Mouse (Mus musculus): Measurements from ENCODE around the gene Atxn1. TPM values are rescaled to one million over a fixed set of nuclear protein-coding genes. Genes with fewer than 3 reads are reported as not detected.

Gene Atxn1
- polyA plus RNA-seq, 1 experiment from 2014 or later, result 8.5 TPM

DNA sequence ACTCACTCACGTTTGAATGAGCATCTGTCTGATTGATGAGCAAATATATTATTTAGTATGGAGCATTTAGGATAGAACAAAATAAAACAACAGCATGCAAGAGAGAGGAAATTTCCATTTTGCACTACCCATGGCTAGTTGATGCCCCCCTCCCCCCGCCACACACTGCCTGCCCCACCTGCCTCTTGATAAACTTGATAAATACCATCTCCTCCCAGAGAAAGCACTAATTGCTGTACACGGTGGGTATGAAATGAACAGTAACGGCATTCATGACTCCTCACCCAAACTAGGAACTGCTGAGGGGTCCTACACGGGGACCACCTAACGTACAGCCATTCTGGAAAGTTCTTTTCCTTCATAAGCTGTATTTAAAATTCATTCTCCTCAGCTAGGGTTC is 111.1 kb downstream of the Atxn1 start:
- Histone ChIP-seq H3K4me2 (no peak overlapping the region), H3K36me3 (no peaks in the 10 kb centered on the region), H3K4me1 (no peaks in the 10 kb centered on the region), H3K27ac (no peak overlapping the region), H3K4me3 (no peak overlapping the region), H3K27me3 (no peaks in the 10 kb centered on the region), H3K9ac (no peak overlapping the region), H3K9me3 (no peaks in the 10 kb centered on the region)
- no peak for ATAC-seq (ENCODE audit: borderline replicate concordance, extremely low read depth, low FRiP score, low TSS enrichment)
- 79% methylated on average over 6 of the region's 6 CpGs for WGBS

DNA sequence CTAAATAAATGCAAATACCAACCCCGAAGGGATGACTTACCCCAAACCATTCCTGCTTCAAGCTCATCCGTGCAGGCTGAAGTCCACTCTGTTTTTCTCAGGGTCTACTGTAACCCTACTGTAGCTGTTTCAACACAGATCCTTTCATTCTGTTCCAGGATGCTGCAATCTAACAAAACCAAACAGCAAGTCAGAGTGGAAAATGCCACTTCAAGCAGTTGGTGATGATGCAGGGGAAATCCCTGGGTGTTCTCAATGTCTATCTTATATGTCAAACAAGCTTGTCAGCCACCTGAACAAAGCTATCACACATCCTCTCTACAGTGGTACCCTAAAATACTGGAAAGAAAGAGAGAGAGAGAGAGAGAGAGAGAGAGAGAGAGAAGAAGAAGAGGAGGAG is 112.5 kb downstream of the Atxn1 start:
- WGBS, result 60% methylated on average over 2 of the region's 2 CpGs
- no peaks in the 10 kb centered on the region for H3K36me3 ChIP-seq
- no peaks in the 10 kb centered on the region for H3K27me3 ChIP-seq
- H3K9me3 ChIP-seq, result no peaks in the 10 kb centered on the region
- H3K9ac ChIP-seq, result no peak overlapping the region
- no peak overlapping the region for H3K27ac ChIP-seq
- no peak for ATAC-seq (ENCODE audit: borderline replicate concordance, extremely low read depth, low FRiP score, low TSS enrichment)
- H3K4me2 ChIP-seq, result no peak overlapping the region
- no peak overlapping the region for H3K4me3 ChIP-seq
- H3K4me1 ChIP-seq, result no peaks in the 10 kb centered on the region

DNA sequence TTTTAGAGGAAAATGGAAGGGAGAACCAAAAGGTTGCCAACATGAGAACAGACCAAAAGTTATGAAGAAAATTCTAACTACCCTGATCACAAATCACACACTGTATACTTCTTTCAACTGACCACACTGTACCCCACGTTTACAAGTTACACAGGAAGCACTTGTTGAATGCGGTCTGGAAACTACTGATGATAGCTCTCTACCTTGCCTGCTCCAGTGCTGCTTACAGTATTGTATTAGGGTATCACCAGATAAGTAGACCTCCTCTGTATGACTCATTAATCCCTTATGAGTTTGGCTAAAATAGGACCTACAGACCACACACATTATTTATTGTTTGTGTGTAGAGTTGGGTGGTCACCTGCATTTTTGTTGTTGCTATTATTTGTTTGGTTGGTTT is 113.1 kb downstream of the Atxn1 start:
- WGBS, result 72% methylated on average over 2 of the region's 2 CpGs
- Histone ChIP-seq H3K9me3 (no peaks in the 10 kb centered on the region), H3K4me3 (no peak overlapping the region), H3K27me3 (no peaks in the 10 kb centered on the region), H3K4me1 (no peaks in the 10 kb centered on the region), H3K4me2 (no peak overlapping the region), H3K9ac (no peak overlapping the region), H3K36me3 (no peaks in the 10 kb centered on the region), H3K27ac (no peak overlapping the region)
- no peak for ATAC-seq (ENCODE audit: borderline replicate concordance, extremely low read depth, low FRiP score, low TSS enrichment)

DNA sequence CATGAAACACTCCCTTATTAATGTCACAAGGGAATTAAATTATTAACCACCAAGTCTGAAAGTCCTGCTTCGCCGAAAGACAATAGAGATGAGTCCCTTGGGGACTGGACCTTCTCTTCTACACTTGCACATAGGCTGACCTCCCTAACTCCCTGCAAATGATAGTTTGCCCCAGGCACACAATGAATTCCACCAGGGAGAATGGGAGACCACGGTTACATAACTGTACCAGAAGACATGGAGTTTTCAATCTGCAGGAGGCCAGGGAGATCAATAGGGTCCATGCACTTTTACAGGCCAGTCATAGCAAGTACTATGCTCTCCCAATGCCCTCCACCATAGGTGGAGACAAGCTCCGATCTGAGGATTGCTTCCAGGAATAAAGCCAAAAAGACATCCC is 113.7 kb downstream of the Atxn1 start:
- ATAC-seq (ENCODE audit: borderline replicate concordance, extremely low read depth, low FRiP score, low TSS enrichment), result no peak
- Histone ChIP-seq H3K4me2 (no peak overlapping the region), H3K27me3 (no peaks in the 10 kb centered on the region), H3K36me3 (no peaks in the 10 kb centered on the region), H3K4me3 (no peak overlapping the region), H3K9ac (no peak overlapping the region), H3K4me1 (no peaks in the 10 kb centered on the region), H3K9me3 (no peaks in the 10 kb centered on the region), H3K27ac (no peak overlapping the region)
- 87% methylated on average over 4 of the region's 4 CpGs for WGBS

DNA sequence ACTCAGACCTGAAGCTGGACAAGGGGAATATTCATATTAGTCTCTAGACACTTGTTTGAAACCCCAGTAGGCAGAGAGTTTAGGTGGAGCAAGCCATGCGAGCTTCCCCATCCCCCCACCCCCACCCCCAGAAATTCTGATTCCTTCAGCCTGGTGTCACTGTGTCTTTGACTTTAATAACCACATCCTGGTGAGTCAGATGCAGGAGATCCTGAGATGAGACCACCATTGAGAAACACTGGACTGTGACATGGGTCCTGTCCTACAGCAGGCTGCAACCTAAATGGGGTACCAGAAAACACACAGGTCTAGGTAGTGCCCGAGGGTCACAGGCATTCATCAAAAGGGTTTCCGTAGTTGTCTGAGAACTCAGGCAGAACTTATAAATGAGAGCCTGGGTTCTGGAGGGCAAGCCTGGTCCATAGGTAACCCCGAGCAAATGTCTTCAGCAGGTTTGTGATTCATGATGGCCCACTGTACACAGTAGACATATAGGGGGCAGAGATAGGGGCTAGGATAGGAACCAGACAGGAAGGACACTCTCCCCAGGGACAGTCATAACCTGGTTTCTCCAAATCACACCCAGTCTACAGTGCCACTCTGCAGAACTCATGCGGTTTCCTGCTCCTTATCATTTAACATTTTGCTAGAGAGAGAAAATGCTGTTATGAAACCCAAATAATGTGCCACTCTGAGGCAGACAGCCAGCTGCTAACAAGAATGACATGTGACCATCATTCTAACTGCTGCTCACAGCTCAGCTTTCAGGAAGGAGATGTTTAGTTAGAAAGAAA is 114.4 kb downstream of the Atxn1 start:
- no peak for ATAC-seq (ENCODE audit: borderline replicate concordance, extremely low read depth, low FRiP score, low TSS enrichment)
- no peaks in the 10 kb centered on the region for H3K4me1 ChIP-seq
- H3K27me3 ChIP-seq, result no peaks in the 10 kb centered on the region
- WGBS, result 82% methylated on average over 5 of the region's 5 CpGs
- H3K4me3 ChIP-seq, result no peak overlapping the region
- H3K9ac ChIP-seq, result no peak overlapping the region
- no peak overlapping the region for H3K27ac ChIP-seq
- no peak overlapping the region for H3K4me2 ChIP-seq
- H3K36me3 ChIP-seq, result no peaks in the 10 kb centered on the region
- H3K9me3 ChIP-seq, result no peaks in the 10 kb centered on the region

DNA sequence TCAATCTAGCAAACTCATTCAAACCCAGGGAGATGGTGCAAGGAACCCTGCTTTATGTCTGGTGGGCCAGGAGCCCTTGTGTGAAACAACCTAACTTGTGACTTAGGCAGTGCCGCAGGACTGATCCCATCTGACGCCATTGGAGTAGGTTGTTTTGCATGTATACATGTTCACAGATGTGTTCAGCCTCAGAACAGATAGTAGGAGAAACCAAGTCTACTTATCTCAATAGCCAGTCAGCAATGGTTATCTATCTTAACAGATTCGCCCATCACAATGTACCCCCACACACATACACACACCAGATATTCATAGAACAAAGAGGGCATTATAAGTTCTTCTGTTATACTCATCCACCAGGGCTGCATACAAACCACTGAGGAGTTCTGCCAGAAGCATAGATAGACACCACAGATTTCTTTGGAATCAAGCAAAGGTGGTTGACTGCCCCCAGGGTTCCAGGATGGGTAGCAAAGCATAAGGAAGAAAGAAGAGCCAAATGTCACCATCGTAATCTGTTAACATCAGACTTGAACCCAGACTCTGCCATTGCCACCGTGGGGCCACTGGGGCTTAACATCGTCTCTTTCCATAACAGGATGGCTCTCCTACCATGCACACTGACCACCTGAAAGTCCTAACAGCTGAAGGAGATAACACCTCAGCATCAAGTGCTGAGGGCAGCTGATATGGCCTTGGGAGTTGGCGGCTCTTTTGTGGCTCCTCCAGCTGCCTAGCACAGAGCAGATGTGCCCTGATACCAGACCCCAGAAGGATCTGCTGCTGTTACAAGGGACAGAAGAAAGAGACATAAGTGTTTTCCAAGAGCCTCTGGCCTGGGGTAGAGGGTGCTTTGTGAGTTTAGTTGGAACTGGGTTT is 115.4 kb downstream of the Atxn1 start:
- Histone ChIP-seq H3K27me3 (no peaks in the 10 kb centered on the region), H3K4me3 (no peak overlapping the region), H3K9ac (no peak overlapping the region), H3K4me1 (no peaks in the 10 kb centered on the region), H3K27ac (no peak overlapping the region), H3K36me3 (no peaks in the 10 kb centered on the region), H3K4me2 (no peak overlapping the region), H3K9me3 (no peaks in the 10 kb centered on the region)
- WGBS, result 87% methylated on average over 7 of the region's 7 CpGs
- ATAC-seq (ENCODE audit: borderline replicate concordance, extremely low read depth, low FRiP score, low TSS enrichment), result no peak

DNA sequence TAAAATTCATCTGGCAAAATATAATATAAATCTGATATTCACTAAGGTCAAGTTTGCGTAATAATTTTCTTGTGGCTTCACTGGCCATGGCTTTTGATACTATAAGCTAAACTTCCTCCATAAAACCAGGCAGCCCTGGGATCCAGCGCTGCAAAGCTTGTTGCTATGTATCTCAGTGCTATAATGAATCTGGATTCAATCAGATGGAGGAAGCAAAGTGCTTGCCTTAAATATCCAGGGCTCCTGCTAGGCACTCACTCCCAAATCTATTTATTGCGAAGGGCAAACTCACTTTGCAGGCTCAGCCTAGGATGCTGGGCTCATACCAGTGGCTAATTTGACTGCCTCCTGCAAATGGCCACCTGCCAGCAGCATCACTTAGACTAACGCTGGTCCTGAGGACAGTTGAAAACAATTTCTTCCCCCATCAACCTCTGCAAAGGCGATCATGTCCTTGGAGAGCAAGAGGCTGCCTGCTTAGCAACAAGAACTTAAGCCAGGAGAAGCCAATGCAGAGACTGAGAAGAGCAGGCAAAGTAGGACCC is 122.2 kb downstream of the Atxn1 start:
- 80% methylated on average over 5 of the region's 5 CpGs for WGBS
- no peak for ATAC-seq (ENCODE audit: borderline replicate concordance, extremely low read depth, low FRiP score, low TSS enrichment)
- H3K9me3 ChIP-seq, result no peaks in the 10 kb centered on the region
- no peaks in the 10 kb centered on the region for H3K27me3 ChIP-seq
- H3K36me3 ChIP-seq, result no peaks in the 10 kb centered on the region; the same call in 1 of the 2 replicates
- no peak overlapping the region for H3K9ac ChIP-seq
- H3K4me3 ChIP-seq, result no peak overlapping the region
- H3K27ac ChIP-seq, result no peak overlapping the region
- no peak overlapping the region for H3K4me2 ChIP-seq
- H3K4me1 ChIP-seq, result no peaks in the 10 kb centered on the region

DNA sequence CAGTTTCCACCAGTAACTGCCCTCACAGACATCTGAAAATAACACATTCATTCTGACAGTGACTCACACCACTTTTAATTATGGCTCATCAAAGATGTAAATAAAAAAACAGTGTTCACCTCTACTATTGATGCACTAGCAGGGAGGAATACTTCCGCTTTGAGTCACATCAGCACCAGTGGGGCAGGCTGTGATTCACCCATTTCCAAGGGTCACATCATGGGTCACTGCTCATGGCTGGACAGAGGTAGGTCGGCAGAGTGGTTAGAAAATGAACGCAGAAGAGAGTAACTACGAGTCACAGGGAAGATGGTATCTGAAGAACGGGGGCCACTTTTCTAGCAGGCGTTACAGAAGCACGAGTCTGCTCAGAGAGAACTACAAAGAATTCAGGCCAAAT is 124.9 kb downstream of the Atxn1 start:
- Histone ChIP-seq H3K9me3 (no peaks in the 10 kb centered on the region), H3K27ac (no peak overlapping the region), H3K4me2 (no peak overlapping the region), H3K9ac (no peak overlapping the region), H3K4me3 (no peak overlapping the region), H3K36me3 (no peaks in the 10 kb centered on the region; the same call in 1 of the 2 replicates), H3K27me3 (no peaks in the 10 kb centered on the region), H3K4me1 (no peaks in the 10 kb centered on the region)
- WGBS, result 67% methylated on average over 7 of the region's 7 CpGs
- ATAC-seq (ENCODE audit: borderline replicate concordance, extremely low read depth, low FRiP score, low TSS enrichment), result no peak

DNA sequence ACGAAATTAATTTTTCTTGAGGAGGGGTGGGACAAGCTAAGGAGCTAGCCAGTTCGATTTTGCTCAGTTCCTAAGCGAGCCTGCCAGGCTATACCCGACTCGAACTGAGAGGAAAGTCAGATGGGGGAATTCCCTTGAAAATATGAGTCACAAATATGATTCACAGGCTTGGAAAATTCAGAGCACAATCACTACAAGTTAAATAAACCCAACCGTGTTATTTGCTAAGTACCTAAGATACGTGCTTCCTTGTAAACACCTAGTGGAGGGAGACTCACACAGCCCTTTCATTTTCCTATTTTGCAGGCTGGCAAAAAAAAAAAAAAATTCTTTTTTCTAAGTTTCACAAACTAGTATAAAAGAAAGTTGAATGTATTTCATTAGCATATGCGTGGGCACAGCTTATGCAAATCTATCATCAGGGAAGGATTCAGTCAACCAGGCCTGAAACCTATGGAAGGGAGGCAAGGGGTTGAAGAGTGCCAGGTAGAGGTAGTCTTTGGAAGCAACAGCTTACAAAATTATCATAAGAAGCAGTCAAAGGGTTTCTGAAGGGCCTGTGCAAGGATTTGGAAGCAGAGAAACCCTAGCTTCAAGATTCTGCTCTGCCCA is 127.1 kb downstream of the Atxn1 start:
- H3K9ac ChIP-seq, result no peak overlapping the region
- WGBS, result 77% methylated on average over 8 of the region's 8 CpGs
- ATAC-seq (ENCODE audit: borderline replicate concordance, extremely low read depth, low FRiP score, low TSS enrichment), result no peak

DNA sequence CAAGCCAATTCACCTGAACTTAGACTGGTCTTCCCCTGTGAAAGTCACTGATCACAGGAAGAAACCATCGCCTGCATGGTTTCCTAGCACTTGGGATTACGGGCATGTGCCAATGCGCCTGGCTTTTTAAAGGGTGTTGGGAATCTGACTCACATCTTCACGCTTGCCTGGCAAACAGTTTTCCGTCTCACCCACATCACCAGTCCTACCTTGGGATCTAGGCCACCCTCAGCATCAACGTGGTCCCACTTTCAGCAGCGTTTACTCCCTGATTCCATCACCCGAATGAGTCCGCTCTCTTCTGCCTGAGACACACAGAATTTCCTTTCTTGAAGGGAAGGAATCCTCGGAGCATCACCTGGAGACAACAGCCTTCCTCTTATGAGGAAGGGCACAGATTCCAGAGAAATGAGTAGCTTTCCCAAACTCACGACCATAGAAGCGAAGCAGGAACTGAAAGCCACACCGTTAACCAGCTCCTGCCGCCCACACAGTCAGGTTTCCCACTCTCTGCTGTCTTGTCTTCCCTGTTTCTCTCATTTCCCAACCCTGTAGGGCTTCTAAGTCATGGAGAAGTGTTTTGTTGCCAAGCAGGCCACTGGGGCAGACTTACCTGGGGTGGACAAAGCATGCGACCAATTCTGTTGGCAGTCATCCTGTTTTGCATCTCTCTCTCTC is 128.3 kb downstream of the Atxn1 start:
- no peaks in the 10 kb centered on the region for H3K27me3 ChIP-seq
- no peaks in the 10 kb centered on the region for H3K4me1 ChIP-seq
- no peak overlapping the region for H3K4me3 ChIP-seq
- H3K36me3 ChIP-seq, result no peaks in the 10 kb centered on the region; the same call in 1 of the 2 replicates
- no peak for ATAC-seq (ENCODE audit: borderline replicate concordance, extremely low read depth, low FRiP score, low TSS enrichment)
- no peak overlapping the region for H3K4me2 ChIP-seq
- no peak overlapping the region for H3K9ac ChIP-seq
- no peak overlapping the region for H3K27ac ChIP-seq
- WGBS, result 90% methylated on average over 15 of the region's 15 CpGs
- no peaks in the 10 kb centered on the region for H3K9me3 ChIP-seq

More for the DNA sequence above, 127.1 kb downstream of the Atxn1 start:
- Histone ChIP-seq H3K4me1 (no peaks in the 10 kb centered on the region), H3K9me3 (no peaks in the 10 kb centered on the region), H3K27me3 (no peaks in the 10 kb centered on the region), H3K4me2 (no peak overlapping the region), H3K27ac (no peak overlapping the region), H3K36me3 (no peaks in the 10 kb centered on the region; the same call in 1 of the 2 replicates), H3K4me3 (no peak overlapping the region)

DNA sequence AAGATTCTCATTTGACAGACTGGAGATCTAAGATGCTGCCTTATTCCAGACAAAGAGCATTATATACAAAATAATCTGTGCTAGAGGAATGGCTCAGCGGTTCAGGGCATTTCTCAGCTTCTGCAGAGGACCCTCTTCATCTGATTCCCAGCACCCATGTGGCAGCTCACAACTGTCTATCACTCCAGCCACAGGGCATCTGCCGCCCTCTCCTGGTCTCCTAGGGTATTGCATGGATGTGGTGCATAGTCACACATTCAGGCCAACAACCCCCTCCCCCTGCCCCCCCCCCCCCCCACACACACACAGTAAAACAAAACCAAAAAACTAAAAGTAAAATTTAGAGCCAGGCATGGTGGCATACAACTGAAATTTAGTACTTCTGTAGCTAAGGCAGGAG is 130.5 kb downstream of the Atxn1 start:
- H3K36me3 ChIP-seq, result no peaks in the 10 kb centered on the region; the same call in 1 of the 2 replicates
- no peak overlapping the region for H3K4me2 ChIP-seq
- H3K9me3 ChIP-seq, result no peaks in the 10 kb centered on the region
- 0 out of 2 replicates have a peak, but pooled peaks cover 5% of the 10 kb centered on the region for H3K4me1 ChIP-seq
- H3K9ac ChIP-seq, result no peak overlapping the region
- 83% methylated on average over 2 of the region's 2 CpGs for WGBS
- no peak overlapping the region for H3K27ac ChIP-seq
- no peaks in the 10 kb centered on the region for H3K27me3 ChIP-seq
- no peak for ATAC-seq (ENCODE audit: borderline replicate concordance, extremely low read depth, low FRiP score, low TSS enrichment)
- H3K4me3 ChIP-seq, result no peak overlapping the region

Measured in lung, embryonic 15.5 days (tissue).